In genomic region chr3:68576948-68577347, GRCm38 (mm10) we compare ENCODE assay signal across 10 mouse cellular contexts.
DNase-seq lines count a peak whose midpoint lies in the region; ATAC-seq lines count a peak whose summit lies in the region.
"Had no signal": no experiment of that assay in that cellular context is flagged by ENCODE, and none has a peak within 500 bp of the region (broad histone marks: within the 10 kb centered on the region; RNA-seq: fewer than 3 reads in every experiment).

No protein-coding gene starts in this region.

- peak overlapping the region; percentile 7; the same call in 1 of the 2 replicates for H3K27ac ChIP-seq in heart, embryonic 16.5 days (ENCODE audit: low read length)
- H3K27ac ChIP-seq in embryonic facial prominence, embryonic 10.5 days (replicated peaks): peak overlapping the region; percentile 40; the same call in 1 of the 2 replicates
- peak overlapping the region; percentile 74 for H3K27ac ChIP-seq in forebrain, embryonic 12.5 days
- peak overlapping the region; percentile 46 for H3K27ac ChIP-seq in midbrain, embryonic 12.5 days (replicated peaks)
- H3K27ac ChIP-seq: limb, embryonic 15.5 days had no signal

- DNase-seq in heart, postnatal 10 days: no peak
- no peak for DNase-seq in embryonic facial prominence, embryonic 10.5 days (ENCODE audit: low spot score)
- DNase-seq in frontal cortex, postnatal 25 days (ENCODE audit: low spot score in 2 of 2): no peak
- no peak for DNase-seq in layer of hippocampus, postnatal 10 days (ENCODE audit: low spot score in 2 of 2)
- no peak for DNase-seq in spleen, postnatal 14 days (ENCODE audit: low spot score in 2 of 2)
- DNase-seq: thymus, postnatal 14 days had no signal

- WGBS in heart, embryonic 16.5 days: 41% methylated on average over 5 of the region's 5 CpGs
- 61% methylated on average over 5 of the region's 5 CpGs for WGBS in embryonic facial prominence, embryonic 10.5 days
- WGBS in forebrain, embryonic 12.5 days: 61% methylated on average over 5 of the region's 5 CpGs
- 73% methylated on average over 5 of the region's 5 CpGs for WGBS in midbrain, embryonic 12.5 days

- no peaks in the 10 kb centered on the region for H3K9me3 ChIP-seq in heart, embryonic 16.5 days (replicated peaks; ENCODE audit: control insufficient read depth, low read length)
- H3K9me3 ChIP-seq in embryonic facial prominence, embryonic 10.5 days: no peaks in the 10 kb centered on the region
- H3K9me3 ChIP-seq in forebrain, embryonic 12.5 days: no peaks in the 10 kb centered on the region
- H3K9me3 ChIP-seq in midbrain, embryonic 12.5 days: no peaks in the 10 kb centered on the region
- H3K9me3 ChIP-seq: limb, embryonic 15.5 days had no signal

- no peaks in the 10 kb centered on the region for H3K27me3 ChIP-seq in heart, embryonic 16.5 days (ENCODE audit: control insufficient read depth, insufficient read depth, low read length)
- H3K27me3 ChIP-seq in embryonic facial prominence, embryonic 10.5 days (replicated peaks; ENCODE audit: low read depth, poor library complexity, severe bottlenecking): peaks cover 7% of the 10 kb centered on the region; the same call in 1 of the 2 replicates
- no peaks in the 10 kb centered on the region for H3K27me3 ChIP-seq in forebrain, embryonic 12.5 days
- no peaks in the 10 kb centered on the region for H3K27me3 ChIP-seq in midbrain, embryonic 12.5 days

- H3K4me2 ChIP-seq in heart, embryonic 16.5 days (ENCODE audit: low read depth, low read length): peak overlapping the region; percentile 24
- peak overlapping the region; percentile 66 for H3K4me2 ChIP-seq in forebrain, embryonic 12.5 days
- H3K4me2 ChIP-seq in midbrain, embryonic 12.5 days (replicated peaks): peak overlapping the region; percentile 66; the same call in 1 of the 2 replicates
- H3K4me2 ChIP-seq: limb, embryonic 15.5 days had no signal

- no peak overlapping the region for H3K4me3 ChIP-seq in heart, embryonic 16.5 days (ENCODE audit: low read length)
- H3K4me3 ChIP-seq in embryonic facial prominence, embryonic 10.5 days: no peak overlapping the region
- no peak overlapping the region for H3K4me3 ChIP-seq in forebrain, embryonic 12.5 days (replicated peaks)
- H3K4me3 ChIP-seq in midbrain, embryonic 12.5 days: no peak overlapping the region
- H3K4me3 ChIP-seq: limb, embryonic 15.5 days had no signal

- H3K9ac ChIP-seq in heart, embryonic 16.5 days (ENCODE audit: low read length): peak overlapping the region; percentile 45
- peak overlapping the region; percentile 40; the same call in 1 of the 2 replicates for H3K9ac ChIP-seq in forebrain, embryonic 12.5 days
- H3K9ac ChIP-seq in midbrain, embryonic 12.5 days (replicated peaks): no peak overlapping the region
- H3K9ac ChIP-seq: limb, embryonic 15.5 days had no signal

- no peak for ATAC-seq in heart, embryonic 16.5 days (replicated peaks; ENCODE audit: extremely low read depth, insufficient read depth, low FRiP score)
- no peak for ATAC-seq in forebrain, embryonic 12.5 days (ENCODE audit: low FRiP score)
- ATAC-seq in midbrain, embryonic 12.5 days (ENCODE audit: low FRiP score, low read depth): no peak

- H3K4me1 ChIP-seq in heart, embryonic 16.5 days (ENCODE audit: control insufficient read depth, insufficient read depth, low read length): peaks cover 26% of the 10 kb centered on the region
- H3K4me1 ChIP-seq in embryonic facial prominence, embryonic 10.5 days: peaks cover 56% of the 10 kb centered on the region
- H3K4me1 ChIP-seq in forebrain, embryonic 12.5 days: peaks cover 47% of the 10 kb centered on the region
- H3K4me1 ChIP-seq in midbrain, embryonic 12.5 days: peaks cover 52% of the 10 kb centered on the region

- intact Hi-C loops in heart, postnatal 10 days (cut with DNase I): no loop called here

- H3K36me3 ChIP-seq in heart, embryonic 16.5 days (ENCODE audit: control insufficient read depth, insufficient read depth): no peaks in the 10 kb centered on the region
- H3K36me3 ChIP-seq in embryonic facial prominence, embryonic 10.5 days (replicated peaks): no peaks in the 10 kb centered on the region
- H3K36me3 ChIP-seq in forebrain, embryonic 12.5 days (replicated peaks): no peaks in the 10 kb centered on the region
- H3K36me3 ChIP-seq in midbrain, embryonic 12.5 days: no peaks in the 10 kb centered on the region
- H3K36me3 ChIP-seq: limb, embryonic 15.5 days had no signal

Comparison
In these comparisons a context has a peak if more than half of its experiments do, and no peak if none do; other contexts are left out.
1. H3K27ac ChIP-seq: peak in every context shown above with its lines; median percentile 74 in forebrain, embryonic 12.5 days; 46 in midbrain, embryonic 12.5 days; 40 in embryonic facial prominence, embryonic 10.5 days; 7 in heart, embryonic 16.5 days.